Mouse (Mus musculus) thymus, postnatal 4 days (tissue): Measurements from ENCODE around the gene Acadvl.

Experiments
- DNase-seq: peaks from one replicate; pipeline ENCODE4 v3.0.0; 2021

The Acadvl gene

DNA sequence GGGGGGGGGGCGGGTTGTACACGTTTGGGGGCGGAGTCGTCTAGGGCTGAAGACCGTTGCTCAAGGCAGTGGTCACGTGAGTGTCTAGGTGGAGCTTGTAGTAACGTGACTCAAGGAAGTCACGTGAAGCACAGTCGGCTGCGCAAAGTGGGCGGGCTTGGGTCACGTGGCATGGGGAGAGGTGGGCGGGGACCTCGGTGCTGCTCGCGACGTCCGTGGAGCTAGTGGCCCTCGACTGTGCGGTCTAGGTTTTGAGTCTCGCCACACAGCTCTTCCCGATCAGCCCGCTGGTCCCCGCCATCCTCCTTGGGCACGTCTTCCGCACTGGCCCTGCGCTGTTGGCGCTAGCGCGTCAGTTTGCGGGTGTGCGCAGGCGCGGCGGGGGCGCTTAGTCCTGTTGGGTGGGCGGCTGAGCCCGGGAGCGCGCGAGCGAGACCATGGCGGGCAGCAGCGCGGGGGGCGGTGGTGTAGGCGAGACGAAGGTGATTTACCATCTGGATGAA, 14.8 kb downstream of the Acadvl start, which contains the start of gene Dvl2:
TSS of gene Dvl2 (plus strand) at position 200 of the 503 bp plus-strand sequence.
- peak; percentile 93 for DNase-seq

GRCm38 (mm10) chr11:69999666-70000065, 15.5 kb downstream of the Acadvl start:
- DNase-seq, result no peak

- peak; percentile 50 for DNase-seq
These were observed 16.4 kb downstream of the Acadvl start for GRCm38 (mm10) chr11:69998567-69999491.

DNA sequence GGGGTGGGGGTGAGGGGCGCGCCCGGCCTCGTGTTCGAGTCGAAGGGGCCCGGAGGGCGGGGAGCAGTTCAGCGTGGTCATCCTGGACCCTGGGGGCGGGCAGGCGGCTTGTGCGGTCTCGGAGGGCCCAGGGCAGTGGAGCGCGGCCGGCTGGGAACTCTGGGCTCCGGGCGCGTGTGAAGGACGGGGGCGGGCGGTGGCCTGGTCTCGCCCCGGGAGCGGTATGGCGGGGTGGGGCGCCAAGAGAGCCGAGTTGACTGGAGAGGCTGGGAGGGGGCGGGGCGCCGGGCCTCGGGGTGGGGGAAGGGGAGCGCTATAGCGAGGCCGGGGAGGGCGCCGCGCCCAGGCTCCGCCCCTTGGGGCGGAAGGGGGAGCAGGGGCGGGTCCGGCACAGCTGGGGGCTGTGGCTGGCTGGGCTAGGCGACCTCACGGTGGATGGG, 18.1 kb downstream of the Acadvl start:
- peak; percentile 97 for DNase-seq

- DNase-seq, result peak; percentile 83
These were observed 18.8 kb downstream of the Acadvl start for GRCm38 (mm10) chr11:69996161-69997061.

DNA sequence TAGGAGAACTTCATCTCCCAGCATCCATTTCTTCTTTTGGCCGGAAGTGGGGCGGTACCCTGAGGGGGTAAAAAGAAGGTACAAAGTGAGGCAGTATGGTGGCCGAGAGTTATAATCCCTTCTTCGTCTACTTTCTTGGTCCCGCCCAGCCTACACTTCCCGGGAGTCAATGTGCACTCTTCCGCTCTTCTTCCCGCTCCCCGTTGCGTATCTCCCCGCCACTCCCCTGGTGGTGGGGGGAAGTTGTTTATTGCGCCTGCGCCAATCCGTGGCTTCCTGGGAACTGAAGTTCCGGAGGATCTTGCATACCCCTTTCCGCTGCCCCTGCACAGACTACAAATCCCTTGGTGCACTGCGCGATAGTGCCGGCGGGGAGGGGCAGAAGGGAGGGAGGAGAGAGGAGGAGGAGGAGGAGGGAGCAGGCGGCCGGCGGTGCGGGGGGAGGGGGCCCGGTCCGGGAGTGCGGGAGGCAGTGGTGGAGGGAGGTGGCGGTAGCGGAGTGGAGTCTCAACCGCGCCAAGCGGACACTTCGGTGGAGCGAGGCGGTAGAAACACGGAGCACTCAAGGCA, 19.7 kb downstream of the Acadvl start, which contains the start of gene Phf23:
TSS of gene Phf23 (plus strand) at position 387 of the 570 bp plus-strand sequence.
- peak; percentile 95 for DNase-seq

- DNase-seq, result no peak
These were observed 20.7 kb downstream of the Acadvl start for GRCm38 (mm10) chr11:69994401-69995090.

DNA sequence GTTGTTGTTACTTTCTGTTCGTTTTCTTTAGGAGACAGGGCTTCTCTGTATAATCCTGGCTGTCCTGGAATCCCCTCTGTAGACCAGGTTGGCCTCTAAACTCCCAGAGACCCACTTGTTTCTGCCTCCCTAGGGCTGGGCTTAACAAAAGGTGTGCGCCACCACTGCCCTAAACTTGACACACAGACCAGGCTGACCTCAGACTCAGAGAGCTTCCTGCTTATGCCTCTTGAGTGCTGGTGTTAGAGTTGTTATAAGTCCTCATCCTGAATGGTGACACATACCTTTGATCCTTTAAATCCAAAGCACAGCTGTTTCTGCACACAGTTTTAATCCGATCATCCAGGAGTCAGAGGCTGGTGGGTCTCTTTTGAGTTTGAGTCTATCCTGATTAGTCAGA, 22.3 kb downstream of the Acadvl start:
- no peak for DNase-seq

GRCm38 (mm10) chr11:69992396-69992795, 22.8 kb downstream of the Acadvl start:
- peak; percentile 23 for DNase-seq

GRCm38 (mm10) chr11:69991711-69992110, 23.5 kb downstream of the Acadvl start:
- no peak for DNase-seq

DNA sequence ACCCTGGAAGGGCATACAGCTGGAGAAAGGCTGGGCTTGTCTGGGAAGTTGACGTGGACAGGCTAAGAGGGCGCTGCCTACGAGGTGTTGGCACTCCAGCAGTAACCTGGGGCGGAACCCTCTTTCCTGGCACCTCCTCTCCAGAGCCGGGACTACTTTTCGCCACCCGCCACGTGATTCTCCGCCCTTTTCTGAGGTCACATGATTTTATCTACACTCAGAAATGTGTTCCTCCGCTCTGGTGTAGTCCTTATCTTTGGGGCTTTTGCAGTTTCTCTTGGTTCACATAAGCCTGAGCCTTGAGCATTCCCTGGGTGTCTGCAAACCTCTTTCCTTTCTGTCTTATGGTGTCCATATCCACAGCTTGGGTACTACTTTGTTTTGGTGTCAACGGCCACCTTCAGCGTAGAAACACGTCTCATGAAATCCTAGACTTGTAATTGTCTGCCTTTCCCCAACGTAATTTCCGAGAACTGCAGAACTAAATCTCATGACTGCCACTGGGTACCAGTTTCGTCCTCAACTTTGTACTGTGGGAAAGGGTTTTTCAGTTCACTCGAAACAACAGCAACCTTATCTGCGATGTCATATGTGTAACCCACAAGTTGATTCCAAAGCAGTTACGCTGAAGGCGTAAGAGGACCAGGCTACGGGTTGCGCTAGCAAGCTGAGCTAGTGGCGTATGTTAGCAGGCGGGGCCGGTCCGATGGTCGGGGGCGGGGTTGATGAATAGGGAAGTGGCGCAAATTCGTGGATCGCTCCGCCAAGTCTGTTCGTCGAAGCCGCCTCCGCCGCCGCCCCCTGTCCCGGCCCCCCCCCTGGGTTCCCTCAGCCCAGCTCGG, 24.1 kb downstream of the Acadvl start, which contains the start of gene Gabarap:
TSS of gene Gabarap (plus strand) at position 294 of the 842 bp plus-strand sequence.
- peak; percentile 96 for DNase-seq

GRCm38 (mm10) chr11:69989949-69990348, 25.3 kb downstream of the Acadvl start:
- DNase-seq, result no peak

GRCm38 (mm10) chr11:69984431-69984830, 30.8 kb downstream of the Acadvl start:
- DNase-seq, result no peak

DNA sequence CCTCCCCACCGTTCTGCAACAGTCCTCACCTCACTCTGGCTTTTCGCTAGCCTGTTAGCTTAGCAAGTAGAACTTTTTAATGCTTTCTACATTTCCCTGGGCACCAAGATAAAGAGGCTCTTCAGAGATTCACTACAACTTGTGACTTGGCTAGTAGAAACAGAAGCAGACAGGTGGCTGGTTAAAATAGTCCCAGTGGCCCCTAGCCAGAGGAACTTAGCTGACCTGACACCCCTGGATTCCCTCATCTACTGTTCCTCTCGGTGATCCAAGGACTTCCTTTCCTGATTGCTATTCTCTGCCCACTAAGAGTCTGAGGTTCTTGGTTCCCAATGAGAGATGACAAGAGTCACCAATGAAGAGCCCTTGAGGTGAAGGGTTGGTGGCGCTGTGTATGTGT, 31.8 kb downstream of the Acadvl start:
- no peak for DNase-seq

DNA sequence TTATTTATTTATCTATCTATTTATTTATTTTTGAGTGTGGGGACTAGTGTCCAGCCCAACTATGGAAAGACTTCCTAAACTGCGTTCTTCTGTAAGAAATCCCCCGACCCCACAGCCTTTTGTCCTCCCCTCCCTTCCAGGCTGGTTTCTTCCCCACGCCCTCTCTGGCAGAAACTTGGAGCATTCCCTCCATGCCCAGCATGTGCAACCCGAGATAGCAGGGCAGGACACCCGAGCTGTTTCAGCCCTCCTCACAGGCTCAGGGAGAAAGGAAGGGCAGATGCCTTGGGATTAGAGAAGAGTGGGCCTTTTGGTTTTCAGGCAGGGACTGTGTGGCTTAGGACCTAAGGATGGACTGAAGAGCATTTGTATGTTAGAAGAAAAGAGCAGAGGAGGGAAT, 32.3 kb downstream of the Acadvl start:
- no peak for DNase-seq

- DNase-seq, result peak; percentile 22
These were observed 33.0 kb downstream of the Acadvl start, which contains the start of gene Elp5 for GRCm38 (mm10) chr11:69982225-69982624. Gene Elp5 (minus strand): TSS chr11:69982517.

GRCm38 (mm10) chr11:69981141-69981762, 34.0 kb downstream of the Acadvl start, which contains the start of gene Ctdnep1:
Gene Ctdnep1 (plus strand): TSS chr11:69981156.
- DNase-seq, result peak; percentile 62

DNA sequence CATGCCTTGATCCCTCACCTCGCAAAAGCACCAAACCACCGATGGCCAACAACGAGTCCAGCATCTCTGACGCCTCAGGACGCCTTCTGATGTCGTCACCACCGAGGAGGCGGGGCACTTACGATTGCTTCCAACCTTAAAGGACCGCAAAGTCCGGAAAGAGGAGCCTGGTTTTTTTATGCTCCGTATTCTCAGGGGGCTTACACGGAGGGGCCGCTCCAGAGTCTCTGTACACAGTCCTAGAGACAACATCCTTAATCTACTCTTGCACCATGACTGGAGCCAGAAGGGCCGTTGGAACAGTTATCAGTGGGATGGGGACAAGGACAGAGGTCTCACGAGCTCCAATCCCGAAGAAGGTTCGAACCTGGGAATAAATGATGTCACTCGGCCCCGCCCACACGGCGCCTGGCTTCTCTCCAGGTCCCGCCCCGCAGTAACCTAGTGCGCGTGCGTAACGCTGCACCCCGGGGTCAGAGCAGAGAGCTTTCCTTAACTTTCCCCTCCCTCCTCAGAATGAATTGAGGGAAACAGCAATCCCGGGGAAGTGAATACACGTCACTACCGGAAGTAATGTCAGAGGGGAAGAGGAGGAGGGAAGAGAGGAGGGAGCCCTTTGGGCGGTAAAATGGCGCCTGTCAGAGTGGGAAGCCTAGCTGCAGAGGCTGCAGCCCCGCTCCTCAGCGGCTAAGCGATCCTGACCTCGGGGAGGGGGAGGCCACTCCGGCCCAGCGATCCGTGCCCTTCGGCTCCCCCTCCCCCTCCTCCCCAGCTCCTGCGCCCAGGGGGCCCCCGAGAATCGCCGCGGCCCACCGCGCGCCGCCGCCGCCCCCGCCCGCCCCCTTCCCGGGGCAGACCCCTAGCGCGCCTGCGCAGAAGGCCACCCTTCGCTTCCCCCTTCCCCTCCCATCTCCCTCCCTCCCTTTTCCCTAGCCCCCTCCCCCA, 34.7 kb downstream of the Acadvl start:
- DNase-seq, result peak; percentile 92

DNA sequence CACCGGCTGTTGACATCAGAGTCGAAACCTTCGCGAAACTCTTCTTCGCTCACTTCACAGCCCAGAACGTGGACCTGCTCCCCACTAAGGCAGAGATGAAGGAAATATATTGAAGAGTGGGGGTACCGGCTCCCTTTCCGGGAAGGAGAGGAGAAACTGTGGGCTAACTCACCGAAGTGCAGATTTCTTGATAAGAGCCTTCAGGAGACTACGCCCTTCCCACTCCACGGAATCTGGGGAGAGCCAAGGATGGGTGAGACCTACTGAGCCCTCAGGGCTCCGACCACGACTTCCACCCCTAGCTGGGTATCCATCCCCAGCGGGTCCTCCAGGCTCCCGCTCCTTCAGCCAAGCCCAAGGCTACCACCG, 35.4 kb downstream of the Acadvl start:
- DNase-seq, result no peak
